Mouse (Mus musculus) frontal cortex, postnatal 14 days (tissue): ENCODE data around the gene Med8.

ENCODE experiments used
- DNase-seq, 2 experiments: peaks; one replicate each; pipeline ENCODE4 v3.0.0; 2022; ENCODE audit warnings: low spot score in 2 of 2

The Med8 gene

DNA sequence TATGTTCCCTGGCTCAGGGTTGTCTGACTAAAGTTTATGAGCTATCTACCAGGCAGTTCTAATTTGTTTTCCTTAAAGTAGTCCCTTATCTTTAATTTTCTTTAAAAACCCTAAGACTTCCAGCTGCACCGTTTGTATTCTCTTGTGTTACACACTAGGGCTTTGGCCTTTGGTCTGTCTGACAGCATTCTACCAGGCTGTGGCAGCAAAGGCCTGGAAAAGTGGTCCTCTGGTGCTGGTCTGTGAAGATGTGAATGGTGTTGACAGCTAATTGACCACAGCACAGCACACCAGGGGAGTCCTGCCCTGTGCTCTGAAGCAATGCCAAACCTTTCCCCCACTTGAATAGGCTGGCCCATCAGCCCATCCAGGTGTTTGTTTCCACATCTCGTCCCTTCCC lies 6.6 kb downstream of the Med8 start:
- no peak for DNase-seq

DNA sequence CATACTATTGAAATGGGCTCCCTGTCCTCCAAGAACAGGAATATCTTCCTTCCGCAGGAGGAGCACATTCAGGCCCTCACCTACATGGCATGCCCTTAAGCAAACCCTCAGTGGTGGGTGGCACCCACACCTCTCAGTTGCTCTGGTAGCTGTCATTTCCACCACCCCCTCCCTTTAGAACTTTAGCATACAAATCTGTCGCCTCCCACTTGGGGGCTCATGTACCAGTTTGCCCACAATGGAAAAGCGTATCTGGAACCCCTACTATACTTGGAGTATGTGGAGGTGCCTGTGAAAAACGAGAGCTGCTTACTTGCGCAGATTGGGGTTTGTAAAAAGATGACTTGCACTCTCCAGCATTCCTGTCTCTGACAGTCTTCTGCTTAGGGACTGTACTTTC lies 7.2 kb downstream of the Med8 start:
- peak in 1 of 2 experiments; percentile 34 for DNase-seq

DNA sequence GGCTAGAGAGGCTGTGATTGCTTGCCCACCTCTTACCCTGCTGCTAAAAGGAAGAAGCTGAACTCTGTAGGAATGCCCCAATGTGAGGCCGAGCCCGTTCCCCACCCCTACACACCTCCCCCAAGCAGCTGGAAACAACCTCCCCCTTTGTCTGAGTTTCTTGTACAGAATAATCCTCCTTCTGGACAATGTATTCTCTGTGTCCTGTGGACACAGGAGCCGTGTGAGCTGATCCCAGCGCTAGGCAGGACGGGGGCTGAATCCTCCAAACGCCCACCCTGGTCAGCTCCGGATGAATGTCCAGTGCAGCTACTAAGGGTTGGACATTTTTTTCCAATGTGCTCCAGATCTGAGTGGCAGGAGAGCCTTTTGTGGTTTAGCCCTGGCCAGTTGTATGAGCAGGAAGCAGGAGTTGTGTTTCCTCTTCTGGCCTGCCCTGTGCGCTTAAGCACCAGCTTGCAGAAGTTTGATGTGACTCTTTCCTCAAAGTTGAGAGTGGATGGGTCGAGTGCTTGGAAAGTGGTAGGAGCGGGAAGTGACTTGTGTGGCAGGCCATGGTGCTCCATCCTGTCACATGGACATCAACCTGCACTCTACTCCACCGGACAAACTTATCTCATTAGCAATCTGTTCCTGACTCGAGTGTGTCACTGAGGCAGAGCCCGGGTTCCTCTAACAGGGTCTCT lies 8.1 kb downstream of the Med8 start:
- no peak for DNase-seq

DNA sequence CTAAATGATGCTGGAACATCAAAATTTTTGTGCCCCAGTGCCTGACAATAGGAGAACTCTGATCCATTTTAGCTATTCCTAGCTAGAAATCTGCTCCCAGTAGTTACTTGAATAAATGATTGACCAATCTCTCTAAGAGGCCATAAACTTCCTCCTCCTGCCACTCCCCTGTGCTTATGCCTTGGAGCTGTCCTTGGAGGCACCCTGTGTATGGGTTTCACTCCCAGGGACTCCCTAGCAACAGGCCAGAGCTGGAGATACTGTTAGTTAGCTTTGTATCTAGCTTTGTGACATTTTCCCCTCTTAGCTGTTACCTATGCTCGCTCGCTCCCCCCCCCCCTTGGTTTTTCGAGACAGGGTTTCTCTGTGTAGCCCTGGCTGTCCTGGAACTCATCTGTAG lies 12.2 kb downstream of the Med8 start:
- no peak for DNase-seq

DNA sequence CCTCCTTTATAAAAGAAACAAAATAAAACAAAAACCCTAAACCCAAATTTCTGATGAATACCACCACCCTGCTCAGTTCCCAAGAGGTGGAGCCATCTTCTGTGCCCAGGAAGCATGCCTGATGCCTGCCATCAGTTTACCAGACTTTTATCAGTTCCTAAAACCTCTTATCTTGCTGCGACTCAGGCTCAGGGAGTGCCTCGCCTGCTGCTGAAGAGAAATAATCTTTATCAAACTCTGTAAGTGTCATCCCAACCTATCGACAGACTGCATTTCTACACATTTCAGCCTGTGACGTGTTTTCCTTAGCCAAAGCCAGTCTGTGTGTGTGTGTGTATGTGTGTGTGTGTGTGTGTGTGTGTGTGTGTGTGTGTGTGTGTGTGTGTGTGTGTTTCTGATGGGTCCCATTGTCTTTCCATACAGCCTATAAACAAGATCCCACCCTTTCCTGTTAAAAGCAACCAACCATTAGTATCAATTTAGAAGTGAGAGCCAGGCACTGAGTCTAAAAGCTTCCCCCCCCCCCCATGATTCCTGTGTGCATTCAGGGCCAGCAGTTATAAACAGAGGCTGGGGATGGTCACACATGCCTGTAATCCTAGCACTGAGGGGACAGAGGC lies 15.5 kb downstream of the Med8 start:
- DNase-seq, result no peak

DNA sequence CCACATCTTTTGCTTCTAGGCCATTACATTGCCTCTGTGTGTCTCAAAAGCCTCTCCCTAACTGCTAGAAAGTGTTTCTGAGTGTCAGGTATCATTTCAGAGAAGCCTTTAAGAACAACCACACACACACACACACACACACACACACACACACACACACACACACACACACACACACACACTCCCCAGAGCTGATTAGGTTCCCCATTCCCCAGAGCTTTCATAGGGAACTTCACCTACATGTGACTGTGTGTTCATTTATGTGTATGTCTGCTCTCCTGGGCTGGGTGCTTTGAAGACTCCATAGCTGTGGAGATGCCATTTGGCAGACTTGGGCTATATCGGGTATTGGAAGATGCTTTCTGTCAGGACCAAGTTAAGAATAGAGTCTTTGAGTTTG lies 16.2 kb downstream of the Med8 start:
- no peak for DNase-seq

DNA sequence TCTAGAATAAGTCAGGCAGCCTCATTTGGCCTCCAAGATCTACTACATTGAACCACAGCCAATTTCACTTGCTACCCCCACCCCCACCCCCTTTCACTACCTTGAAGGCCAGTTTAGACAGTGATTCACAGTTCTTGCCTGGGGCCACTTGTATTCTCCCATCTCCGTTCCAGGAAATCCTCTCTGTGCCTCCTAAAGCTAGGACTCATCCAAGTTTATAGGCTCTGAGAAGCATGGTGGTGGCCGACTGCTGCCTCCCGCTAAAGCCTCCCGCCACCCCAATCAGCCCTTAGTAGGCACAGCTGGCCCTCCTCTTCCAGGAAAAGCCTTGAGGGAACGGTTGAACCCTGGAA lies 18.3 kb downstream of the Med8 start:
- DNase-seq, result no peak

DNA sequence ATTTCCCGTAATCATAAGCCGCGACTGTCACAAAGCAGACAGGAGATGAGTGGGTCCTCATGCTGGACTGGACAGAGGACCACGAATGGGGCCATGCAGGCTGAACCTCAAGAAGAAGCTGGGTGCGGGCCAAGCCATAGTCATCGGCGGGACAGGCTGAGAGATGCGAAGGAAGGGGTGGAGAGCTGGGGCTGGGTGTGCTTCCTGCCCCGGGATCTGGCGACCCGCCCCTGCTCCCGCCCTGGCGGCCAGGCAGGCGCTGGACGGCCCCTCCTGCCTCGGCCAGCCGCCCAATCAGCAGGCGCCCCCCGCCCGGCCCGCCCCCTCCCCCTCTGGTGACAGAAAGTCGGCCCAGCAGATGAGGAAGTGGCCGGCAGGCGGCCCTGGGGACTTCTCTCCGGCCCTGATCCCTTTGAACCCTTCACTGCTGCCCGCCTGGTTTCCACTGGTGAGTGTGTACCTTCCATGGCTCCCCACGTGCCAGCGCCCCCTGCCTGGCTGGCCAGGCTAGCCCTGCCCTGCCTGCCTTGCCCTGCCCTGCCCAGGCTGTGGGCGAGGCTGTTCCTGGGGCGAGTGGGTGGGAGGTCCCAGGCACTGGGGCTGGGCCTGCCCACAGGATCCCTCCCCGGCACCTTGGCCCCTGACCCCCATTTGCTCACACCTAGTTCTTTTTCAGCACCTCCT lies 18.8 kb downstream of the Med8 start, which contains the start of gene Elovl1:
TSS of gene Elovl1 (plus strand) at position 326 of the 684 bp plus-strand sequence.
- DNase-seq, result peak; percentile 52 to 54

DNA sequence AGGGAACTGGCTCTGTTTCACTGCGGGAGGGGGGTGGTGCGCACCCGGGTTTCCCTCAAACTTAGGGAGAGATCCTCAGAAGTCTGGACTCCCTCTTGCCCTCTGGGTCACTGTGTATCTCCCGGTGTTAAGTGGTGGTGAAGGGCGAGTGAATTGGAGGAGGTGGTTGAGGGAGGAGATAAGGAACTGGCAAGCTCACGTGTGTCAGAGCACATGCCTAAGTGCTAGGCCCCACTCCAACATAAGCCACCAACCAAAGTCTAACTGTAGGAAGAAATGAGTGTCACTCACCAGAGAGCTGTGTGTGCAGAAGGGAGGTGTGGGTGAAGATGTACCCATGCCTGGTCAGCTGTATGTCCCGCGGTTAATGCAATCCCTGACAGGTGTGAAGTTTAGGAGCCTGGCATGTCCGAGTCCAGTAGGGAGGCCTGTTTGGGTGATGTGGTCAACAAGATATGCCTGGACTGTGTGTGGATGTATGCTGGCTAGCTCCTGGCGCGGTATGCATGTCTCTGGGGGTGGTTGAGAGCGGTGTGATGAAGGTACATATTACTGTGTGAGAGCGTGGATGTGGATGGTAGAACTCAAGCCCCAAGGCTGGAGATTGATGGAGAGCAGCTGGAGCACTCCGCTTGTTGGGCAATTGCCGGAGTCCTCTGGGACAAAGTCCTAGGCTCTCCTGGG lies 19.5 kb downstream of the Med8 start:
- no peak for DNase-seq

DNA sequence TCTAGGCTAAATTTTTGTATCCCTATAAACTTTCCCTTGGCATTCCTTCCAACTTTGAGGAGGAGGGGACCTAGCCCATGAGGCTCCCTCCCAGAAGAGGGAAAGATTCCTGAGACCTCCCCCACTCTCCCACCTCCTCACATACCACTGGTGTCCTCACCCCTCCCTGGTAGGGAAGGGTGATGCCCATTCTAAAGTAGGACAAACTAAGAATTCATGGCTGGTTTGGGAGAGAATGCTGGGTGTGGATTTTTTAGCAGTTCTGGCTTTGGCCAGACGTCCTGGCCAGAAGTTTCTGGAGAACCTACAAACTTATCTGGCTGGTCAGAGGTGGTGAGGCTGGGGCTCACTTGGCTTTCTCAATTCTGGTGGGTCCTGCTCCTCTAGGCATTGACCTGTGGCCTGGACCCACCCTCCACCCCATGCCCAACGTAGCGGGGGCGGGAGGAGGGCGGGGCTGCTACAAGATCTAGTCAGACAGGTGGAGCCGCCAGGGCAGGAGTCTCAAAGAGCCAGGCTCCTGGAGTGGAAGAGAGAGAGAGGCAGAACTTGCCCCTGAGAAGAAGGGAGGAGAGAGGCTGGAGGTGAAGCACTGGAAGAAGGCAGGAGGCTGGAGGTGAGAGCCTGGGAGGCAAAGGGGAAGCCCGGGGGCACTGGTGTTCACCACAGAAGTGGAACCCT lies 20.2 kb downstream of the Med8 start:
- no peak for DNase-seq

DNA sequence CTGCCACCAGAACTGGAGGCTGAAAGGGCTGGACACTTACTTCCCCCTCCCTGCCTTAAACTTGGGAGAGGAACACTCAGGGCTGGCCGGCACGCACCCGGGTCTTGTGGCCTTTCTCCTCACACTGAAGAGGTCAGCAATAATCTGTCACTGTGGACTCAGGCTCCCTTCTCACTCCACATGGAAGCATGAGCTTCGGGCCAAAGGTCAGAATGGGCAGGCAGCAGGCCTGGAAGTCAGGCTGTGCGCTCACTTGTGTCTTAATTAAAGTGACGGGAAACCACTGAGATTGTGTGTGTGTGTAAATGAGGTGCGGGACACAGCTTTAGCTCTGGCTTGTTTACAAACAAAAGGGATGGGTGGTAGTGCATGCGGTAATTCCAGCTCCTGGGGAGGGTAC lies 23.2 kb downstream of the Med8 start:
- no peak for DNase-seq

DNA sequence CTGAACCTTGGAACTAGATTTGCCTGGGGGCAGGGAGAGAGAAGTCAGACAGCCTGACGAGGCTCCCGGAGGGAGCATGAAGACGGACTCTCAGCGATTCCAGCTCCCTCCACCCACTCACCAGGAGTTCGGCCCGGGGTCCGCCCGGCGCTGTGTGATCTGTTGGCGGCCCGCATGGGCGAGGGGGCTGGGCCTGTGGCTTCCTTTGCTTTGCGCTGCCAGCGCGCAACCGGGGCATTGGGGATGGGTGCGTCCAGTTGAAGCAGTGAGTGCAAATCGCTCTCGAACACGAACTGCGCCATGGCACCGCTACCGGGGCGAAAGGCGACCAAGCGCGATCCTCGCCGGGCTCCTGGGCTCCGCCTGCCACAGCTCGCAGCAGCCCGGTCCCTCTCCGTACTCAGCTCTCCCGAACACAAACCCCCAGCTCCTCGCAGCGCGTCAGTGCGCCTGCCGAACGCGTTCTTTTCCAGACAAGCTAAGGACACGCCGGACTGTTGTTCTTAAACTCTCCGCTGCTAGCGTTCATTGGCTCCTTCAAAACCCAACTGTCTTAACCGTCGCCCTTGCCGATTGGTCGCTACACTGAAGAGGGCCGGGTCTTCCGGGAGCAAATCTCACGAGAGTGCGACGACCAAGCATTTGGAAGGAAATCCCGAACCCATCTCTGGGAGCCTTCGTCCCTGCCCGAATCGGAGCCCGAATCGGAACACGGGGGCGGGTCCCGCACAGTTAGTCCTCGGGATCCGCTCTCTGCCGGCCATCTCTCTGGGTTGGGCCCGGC lies 27.9 kb downstream of the Med8 start, which contains the start of gene Cdc20:
TSS of gene Cdc20 (minus strand) at position 533 of the 784 bp plus-strand sequence.
- DNase-seq, result peak; percentile 84 to 91

DNA sequence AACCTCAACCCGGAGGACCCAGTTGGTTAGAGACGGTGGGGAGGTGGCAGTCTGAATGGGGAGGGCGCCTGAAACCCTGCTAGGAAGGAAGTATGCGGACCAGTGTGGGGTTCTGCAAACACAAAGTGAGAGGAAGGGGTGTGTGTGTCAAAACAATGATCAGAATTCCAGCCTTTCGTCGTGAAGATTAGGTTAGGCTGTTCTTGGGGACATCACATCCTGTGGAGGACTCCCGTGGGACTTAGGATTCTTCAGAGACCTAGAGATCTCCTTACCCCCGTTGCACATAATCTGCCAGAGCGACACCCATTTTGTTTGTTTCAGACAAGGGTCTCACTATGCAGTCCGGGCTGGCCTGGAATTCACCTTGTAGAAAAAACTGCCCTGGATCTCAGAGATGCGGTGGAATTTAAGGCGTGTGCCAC lies 28.7 kb downstream of the Med8 start:
- DNase-seq, result no peak

DNA sequence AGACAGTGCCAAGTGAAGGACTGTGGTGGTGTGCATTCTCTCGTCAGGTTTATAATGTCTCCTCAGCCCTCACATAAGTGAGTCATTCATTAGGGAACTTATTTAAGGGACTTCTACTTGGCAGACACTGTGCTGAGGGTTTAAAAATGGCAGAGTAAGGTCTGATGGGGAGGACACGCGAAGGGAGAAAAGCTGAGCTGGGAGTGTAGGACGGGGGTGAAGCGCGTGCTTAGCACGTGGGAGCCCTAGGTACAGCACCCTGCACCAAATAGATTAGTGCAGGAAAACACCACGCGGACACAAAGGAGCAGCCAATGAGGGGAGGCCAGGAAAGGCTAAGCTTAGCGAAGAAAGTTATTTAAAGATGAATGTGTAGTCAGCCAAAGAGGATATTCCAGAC lies 36.0 kb downstream of the Med8 start:
- DNase-seq, result no peak

DNA sequence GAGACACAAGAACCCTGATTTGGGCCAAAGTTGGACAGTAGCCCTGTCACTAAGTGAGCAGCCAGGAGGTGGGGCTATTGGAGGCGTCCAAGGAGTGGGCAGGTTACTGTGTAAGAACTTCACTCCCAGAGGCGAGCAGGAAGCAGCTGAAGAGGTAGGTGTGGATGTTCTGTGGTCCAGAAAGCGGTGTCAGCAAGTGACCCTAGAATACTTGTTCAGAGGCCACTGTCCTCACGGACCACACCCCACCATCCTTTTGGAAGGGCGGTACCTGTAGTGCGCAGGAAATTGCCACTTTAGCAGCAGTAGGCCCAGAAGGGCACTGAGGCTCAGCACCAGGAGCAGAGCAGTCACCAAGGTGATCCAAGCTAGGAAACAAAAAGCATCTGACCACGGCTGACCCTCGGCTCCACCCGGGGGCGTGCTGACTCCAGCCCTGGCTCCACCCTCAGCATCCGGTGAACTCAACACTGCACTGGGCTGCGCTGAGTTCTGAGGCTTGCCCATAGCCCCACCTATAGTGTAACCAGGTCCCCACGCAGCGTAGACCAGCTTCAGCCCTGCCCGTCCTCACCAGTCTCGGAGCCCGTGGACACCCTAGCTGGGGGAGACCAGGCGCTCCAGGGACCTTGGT lies 36.8 kb downstream of the Med8 start:
- DNase-seq, result no peak

DNA sequence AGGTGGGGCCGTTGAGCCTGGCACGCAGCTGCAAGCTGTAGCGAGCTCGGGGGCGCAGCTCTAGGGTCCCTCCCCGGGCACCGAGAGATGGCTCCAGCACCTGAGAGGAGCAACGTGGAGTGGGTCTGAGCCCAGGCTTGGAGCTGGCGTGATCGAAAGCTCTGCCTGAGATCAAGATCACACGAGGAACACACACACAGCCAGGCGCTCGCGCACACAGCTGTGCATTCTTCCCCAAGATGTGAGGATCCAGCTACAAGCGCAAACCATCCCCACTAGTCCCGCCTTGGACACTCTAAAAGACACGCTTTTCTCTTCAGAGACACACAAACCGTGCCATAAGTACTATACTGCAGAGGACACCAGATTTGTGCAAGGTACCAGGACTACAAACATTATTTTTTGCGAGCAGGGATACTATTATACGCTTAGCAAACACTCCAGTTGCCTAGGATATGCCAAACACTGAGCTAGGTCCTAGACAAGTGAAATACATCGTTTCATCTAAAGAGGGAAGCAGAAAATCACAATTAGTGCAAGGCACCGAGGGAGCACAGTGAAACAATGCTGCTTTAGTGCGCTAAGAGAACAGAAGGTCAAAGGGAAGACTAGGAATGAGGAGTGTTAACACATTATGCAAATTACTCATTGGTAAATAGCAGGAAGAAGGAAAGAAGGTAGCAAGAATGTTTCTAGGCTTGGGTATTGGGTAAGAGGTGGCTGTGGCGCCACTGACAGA lies 37.4 kb downstream of the Med8 start:
- no peak for DNase-seq

DNA sequence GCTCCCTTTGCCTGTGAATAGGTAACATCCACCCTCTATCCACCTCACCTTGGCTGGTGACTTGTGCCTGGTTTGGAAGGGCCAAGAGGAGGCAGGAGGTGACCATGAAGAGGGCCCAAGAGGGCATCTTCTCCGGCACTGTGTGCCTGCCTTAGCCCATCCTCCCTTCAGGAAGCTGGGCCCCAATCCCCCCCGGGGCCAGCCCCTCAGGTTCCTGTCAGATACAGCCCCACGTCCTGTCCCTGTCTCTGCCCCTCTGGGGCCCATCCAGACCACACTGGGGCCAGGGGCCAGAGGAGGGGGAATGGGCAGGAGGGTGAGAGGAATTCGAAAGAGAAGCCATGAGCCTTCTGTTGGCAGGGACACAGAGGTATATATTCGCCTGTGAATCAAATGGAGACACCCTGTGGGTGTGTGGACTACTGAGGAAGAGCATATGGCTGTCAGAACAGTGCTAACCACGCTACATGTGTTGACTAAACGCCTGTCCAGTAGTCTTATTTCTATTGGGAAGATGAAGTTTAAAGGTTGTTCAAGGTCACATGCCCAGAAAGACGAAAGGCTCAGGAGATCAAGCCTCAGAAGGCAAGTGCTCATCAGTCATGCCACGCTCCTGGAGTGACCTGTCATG lies 48.3 kb downstream of the Med8 start, which contains the start of gene Mpl:
TSS of gene Mpl (minus strand) at position 169 of the 631 bp plus-strand sequence.
- no peak for DNase-seq

DNA sequence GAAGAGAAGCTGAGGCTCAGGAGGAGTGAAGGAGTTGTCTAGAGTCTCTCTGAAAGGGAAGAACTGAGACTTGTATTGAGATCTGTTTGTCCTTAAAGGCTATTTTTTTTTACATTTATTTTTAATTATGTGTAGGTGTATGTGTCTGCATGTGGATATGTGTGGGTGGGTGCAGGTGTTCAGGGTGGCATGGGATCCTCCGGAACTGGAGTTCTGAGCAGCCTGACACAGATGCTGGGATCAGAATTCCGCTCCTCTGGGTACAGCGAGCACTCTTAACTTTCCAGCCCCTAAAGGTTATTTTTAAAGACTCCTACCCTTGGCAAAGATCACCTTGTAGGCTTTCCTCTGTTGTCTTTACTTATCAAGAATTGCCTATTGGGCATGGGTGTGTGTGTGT lies 55.8 kb downstream of the Med8 start:
- no peak for DNase-seq
